Mouse (Mus musculus) testis, adult 2 months (tissue): ENCODE measurements around the gene Mrps10.

Experiments
- CTCF ChIP-seq: fragments of 200-500 bp; IDR thresholded peaks from 2 replicates; pipeline ENCODE4 v1.5.1; 2012; ENCODE audit warnings: low read depth, mild to moderate bottlenecking, inconsistent platforms, low read length, moderate library complexity; ENCODE audit not compliant: control insufficient read depth, insufficient read depth, insufficient replicate concordance
- POLR2A ChIP-seq: fragments of 200-500 bp; IDR thresholded peaks from 2 replicates; pipeline ENCODE4 v1.6.1; 2012; ENCODE audit warnings: low read depth, mild to moderate bottlenecking, inconsistent platforms, low read length, moderate library complexity; ENCODE audit not compliant: control insufficient read depth

DNA sequence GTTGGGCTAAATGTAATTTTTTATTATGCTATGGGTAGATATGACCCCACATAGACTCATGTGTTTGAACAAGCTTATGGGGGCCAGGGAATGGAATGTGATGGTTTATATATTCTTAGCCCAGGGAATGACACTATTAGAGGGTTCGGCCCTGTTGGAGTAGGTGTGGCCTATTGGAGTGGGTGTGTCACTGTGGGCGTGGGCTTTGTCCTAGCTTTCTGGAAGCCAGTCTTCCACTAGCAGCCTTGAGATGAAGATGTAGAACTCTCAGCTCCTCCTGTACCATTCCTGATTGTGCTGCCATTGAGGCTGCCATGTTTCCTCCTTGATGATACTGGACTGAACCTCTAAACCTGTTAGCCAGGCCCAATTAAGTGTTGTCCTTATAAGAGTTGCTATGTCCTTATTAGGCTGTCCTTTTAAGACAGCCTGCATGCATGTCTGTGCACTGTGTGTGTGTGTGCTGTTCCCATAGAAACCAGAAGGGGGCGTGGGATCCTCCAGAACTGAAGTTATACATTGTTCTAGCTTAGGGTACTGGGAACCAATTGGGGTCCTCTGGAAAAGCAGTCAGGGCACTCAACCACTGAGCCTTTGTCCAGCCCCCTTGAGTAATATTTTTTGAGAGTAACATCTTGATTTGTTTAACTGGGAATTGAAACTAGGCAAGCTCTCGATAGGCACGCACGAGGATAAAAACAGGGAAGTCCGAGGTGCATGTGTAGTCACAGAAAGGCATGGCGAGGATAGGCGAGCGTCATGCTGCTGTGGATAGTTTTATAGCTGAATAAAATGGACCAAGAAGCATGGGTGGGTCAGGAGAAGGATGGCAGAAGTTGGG lies 39.2 kb downstream of the Mrps10 start:
- no peak for TF ChIP-seq POLR2A
- TF ChIP-seq CTCF, result no peak
